Comparison of ENCODE assay signal across 8 mouse cellular contexts in genomic region chr1:180279648-180280047, GRCm38 (mm10). TPM values are rescaled to one million over a fixed set of nuclear protein-coding genes. Genes with fewer than 3 reads are reported as not detected.
DNase-seq lines count a peak whose midpoint lies in the region; ATAC-seq and TF ChIP-seq lines count a peak whose summit lies in the region.

No protein-coding gene starts in this region.

- TF ChIP-seq CTCF in bone marrow macrophage, adult 2 months (IDR thresholded peaks at IDR 0.05; ENCODE audit: low read depth, low read length), result no peak

- no peak for TF ChIP-seq POLR2A in bone marrow macrophage, adult 2 months (IDR thresholded peaks at IDR 0.05; ENCODE audit: borderline replicate concordance, low read depth, low read length)

- H3K27ac ChIP-seq in bone marrow macrophage, adult 2 months (ENCODE audit: insufficient read depth, low read depth, low read length), result no peak overlapping the region

- DNase-seq in left cerebral cortex, postnatal 4 days, result peak; percentile 45
- no peak for DNase-seq in left cerebral cortex, adult 11 months (ENCODE audit: low spot score)
- DNase-seq in heart, adult 9 months (ENCODE audit: low spot score in 2 of 2), result peak; percentile 77 to 79
- peak; percentile 91 for DNase-seq in kidney, postnatal 14 days
- DNase-seq in naive thymus-derived CD4-positive, alpha-beta T cell, adult 2 months (ENCODE audit: low read depth), result peak; percentile 94
- DNase-seq in urinary bladder, adult 2 months (ENCODE audit: low spot score), result peak; percentile 37

- H3K4me3 ChIP-seq in bone marrow macrophage, adult 2 months (ENCODE audit: insufficient read depth, low read length), result peak overlapping the region; percentile 32

- intact Hi-C loops in left cerebral cortex, postnatal 4 days (cut with DNase I), result no loop called here

- ATAC-seq in frontal cortex, adult (ENCODE audit: low TSS enrichment), result no peak

- 0 out of 2 replicates have a peak, but pooled peaks cover 4% of the 10 kb centered on the region for H3K4me1 ChIP-seq in bone marrow macrophage, adult 2 months (ENCODE audit: control insufficient read depth, insufficient read depth, low read length)

RNA-seq across cellular contexts. Expression of gene Psen2, which starts 16.4 kb away (rescaled TPM):
- total RNA-seq in left cerebral cortex, postnatal 4 days (2021), result 10 to 100 TPM; 17.4 to 21.1 TPM
- 70.9 and 82.6 TPM in 2 replicates for polyA plus RNA-seq in bone marrow macrophage, adult 2 months (2012; ENCODE audit: insufficient read depth, insufficient read length, missing spikeins)
- 27.7 and 31.7 TPM in 2 replicates for polyA plus RNA-seq in urinary bladder, adult 2 months (2012; rRNA removed)

RNA-seq across cellular contexts. Expression of gene Itpkb, which starts 50.6 kb away (rescaled TPM):
- 10 to 100 TPM; 12.1 to 12.3 TPM for total RNA-seq in left cerebral cortex, postnatal 4 days (2021)
- polyA plus RNA-seq in bone marrow macrophage, adult 2 months (2012; ENCODE audit: insufficient read depth, insufficient read length, missing spikeins), result 24.4 and 28.6 TPM in 2 replicates
- 25.7 and 54.9 TPM in 2 replicates for polyA plus RNA-seq in urinary bladder, adult 2 months (2012; rRNA removed)
